Mouse (Mus musculus) bone marrow, adult 2 months (tissue): Measurements from ENCODE around the gene Arhgef10l.

ENCODE experiments used
- CTCF ChIP-seq: fragments of 200-500 bp; IDR thresholded peaks from 2 replicates; pipeline ENCODE4 v1.5.1; 2011; ENCODE audit warnings: low read length, control low read depth; ENCODE audit not compliant: control insufficient read depth, insufficient read depth
- POLR2A ChIP-seq: fragments of 200-500 bp; IDR thresholded peaks from 2 replicates; pipeline ENCODE4 v1.6.1; 2011; ENCODE audit warnings: low read depth, mild to moderate bottlenecking, control low read depth, low read length, borderline replicate concordance; ENCODE audit not compliant: control insufficient read depth

DNA sequence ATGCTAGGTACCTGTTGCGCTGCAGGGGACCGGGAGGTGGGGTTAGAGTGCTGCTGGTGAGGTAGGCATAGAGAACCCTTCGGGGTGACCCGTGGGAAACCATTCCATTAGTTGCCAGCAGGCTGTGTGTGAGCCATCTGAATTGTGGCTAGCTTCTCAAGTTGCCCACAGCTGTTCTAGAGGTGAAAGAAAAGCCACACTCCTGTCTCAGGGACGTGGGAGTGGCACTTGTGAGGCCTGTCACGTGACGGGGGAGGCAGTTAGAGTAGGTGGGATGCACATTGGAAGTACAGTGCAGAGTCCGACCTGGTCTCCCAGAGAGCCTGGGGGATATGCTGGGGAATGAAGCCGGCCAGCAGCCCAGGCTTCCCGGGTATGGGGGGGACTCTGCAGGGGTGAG, 43.8 kb upstream of the Arhgef10l start:
- TF ChIP-seq CTCF (no peak), POLR2A (no peak)
